Mouse (Mus musculus): ENCODE measurements around the gene Copb2.

- TF ChIP-seq CTCF (IDR thresholded peaks at IDR 0.05; ENCODE audit: extremely low read depth, insufficient read depth, insufficient read length, insufficient replicate concordance) (no peak), POLR2A (IDR thresholded peaks at IDR 0.05; ENCODE audit: low read depth, low read length) (no peak)
Measured at GRCm38 (mm10) chr9:98628480-98628879, 65.0 kb downstream of the Copb2 start.
